Mouse (Mus musculus): ENCODE results near the gene Lkaaear1.

The Lkaaear1 gene

GRCm38 (mm10) chr2:181653523-181653922, 44.7 kb downstream of the Lkaaear1 start:
- DNase-seq (ENCODE audit: low spot score): no peak

- no peak for DNase-seq (ENCODE audit: low spot score)
Measured at GRCm38 (mm10) chr2:181653065-181653464, 45.2 kb downstream of the Lkaaear1 start.

- DNase-seq (ENCODE audit: low spot score): no peak
Measured at GRCm38 (mm10) chr2:181648926-181649325, 49.3 kb downstream of the Lkaaear1 start.

Measured in adipocyte (in vitro differentiated cells).